Mouse (Mus musculus) kidney, postnatal 0 days (tissue): Measurements from ENCODE around the gene Mdga2. TPM values are rescaled to one million over a fixed set of nuclear protein-coding genes. Genes with fewer than 3 reads are reported as not detected.
A peak's percentile ranks its signal among the peaks of the same experiment; 100 is the strongest.

Source experiments
- ATAC-seq: fragments of 200-750 bp; cut with Nextera tagmentation; replicated peaks from 2 replicates; pipeline ENCODE4 v1.8.0; 2017; ENCODE audit warnings: low read depth, moderate number of reproducible peaks, moderate TSS enrichment, moderate library complexity; ENCODE audit not compliant: low FRiP score
- DNase-seq: peaks from one replicate; pipeline ENCODE4 v3.0.0-alpha.2; 2016; ENCODE audit warnings: low spot score
- H3K27ac ChIP-seq: fragments of 300-500 bp; sonication (generic); 2 replicates; pipeline ENCODE4 v1.5.1; 2014; ENCODE audit warnings: mild to moderate bottlenecking
- H3K27me3 ChIP-seq: fragments of 300-500 bp; sonication (generic); 2 replicates; pipeline ENCODE4 v1.6.1; 2014; ENCODE audit warnings: low read length, mixed read lengths; ENCODE audit not compliant: insufficient read depth
- H3K36me3 ChIP-seq: fragments of 300-500 bp; sonication (generic); 2 replicates; pipeline ENCODE4 v1.6.1; 2014; ENCODE audit warnings: low read length, mixed read lengths; ENCODE audit not compliant: insufficient read depth
- H3K4me1 ChIP-seq: fragments of 300-500 bp; sonication (generic); replicated peaks from 2 replicates; pipeline ENCODE4 v1.6.1; 2014; ENCODE audit warnings: antibody characterized with exemption, low read length, mixed read lengths; ENCODE audit not compliant: insufficient read depth
- H3K4me2 ChIP-seq: fragments of 300-500 bp; sonication (generic); 2 replicates; pipeline ENCODE4 v1.6.1; 2014; ENCODE audit warnings: mild to moderate bottlenecking, low read length, moderate library complexity, mixed read lengths
- H3K4me3 ChIP-seq: fragments of 300-500 bp; sonication (generic); replicated peaks from 2 replicates; pipeline ENCODE4 v1.5.1; 2014; ENCODE audit warnings: low read depth, low read length
- H3K9ac ChIP-seq: fragments of 300-500 bp; sonication (generic); 2 replicates; pipeline ENCODE4 v1.6.1; 2014; ENCODE audit warnings: low read depth, low read length
- H3K9me3 ChIP-seq: fragments of 300-500 bp; sonication (generic); replicated peaks from 2 replicates; pipeline ENCODE4 v1.6.1; 2016; ENCODE audit warnings: low read length, inconsistent platforms, mixed read lengths
- CTCF ChIP-seq: IDR thresholded peaks from 2 replicates; pipeline ENCODE4 v1.5.1; 2016; ENCODE audit warnings: antibody characterized with exemption, low read depth, mild to moderate bottlenecking, moderate library complexity
- WGBS: fragments of 180-500 bp; shearing (Covaris S2); extraction: QIAGEN DNeasy Blood & Tissue Kit; methylation state at CpG from one replicate; pipeline ENCODE4 v1.1.7; 2014; 5-methylcytosine and 5-hydroxymethylcytosine counted together
- polyA plus RNA-seq: library from polyadenylated mRNA; unstranded; fragments of >200 nt; fragmentation: Nextera tagmentation; extraction: Ambion mirVana; gene quantifications from 2 replicates; pipeline ENCODE4 v1.2.1, GENCODE M21; 2015

The Mdga2 gene
- polyA plus RNA-seq, result 1.3 and 1.6 TPM in 2 replicates

GRCm38 (mm10) chr12:67222221-67223025 lies at the start of gene Mdga2:
Gene Mdga2, minus strand, starts transcription at chr12:67222549.
- peak; percentile 49 for ATAC-seq
- H3K9ac ChIP-seq, result peak within 1 kb of the TSS; percentile 27; the same call in 1 of the 2 replicates
- H3K27me3 ChIP-seq, result peaks cover 15% of the 10 kb centered on the region
- peak within 1 kb of the TSS; percentile 56 for H3K4me3 ChIP-seq
- TF ChIP-seq CTCF, result no peak
- DNase-seq, result peak; percentile 22
- 1% methylated on average over 55 of the region's 61 CpGs for WGBS
- H3K9me3 ChIP-seq, result no peaks in the 10 kb centered on the region
- H3K27ac ChIP-seq, result no peak within 1 kb of the TSS
- H3K4me2 ChIP-seq, result peak within 1 kb of the TSS; percentile 97
- H3K36me3 ChIP-seq, result no peaks in the 10 kb centered on the region
- H3K4me1 ChIP-seq, result peaks cover 17% of the 10 kb centered on the region; the same call in 1 of the 2 replicates

- Histone ChIP-seq H3K9ac (no peak overlapping the region), H3K4me3 (no peak overlapping the region), H3K9me3 (no peaks in the 10 kb centered on the region), H3K36me3 (no peaks in the 10 kb centered on the region), H3K4me1 (no peaks in the 10 kb centered on the region), H3K27me3 (no peaks in the 10 kb centered on the region), H3K27ac (no peak overlapping the region), H3K4me2 (no peak overlapping the region)
- peak; percentile 42; the same call in 1 of the 2 replicates for TF ChIP-seq CTCF
- ATAC-seq, result no peak
- DNase-seq, result peak; percentile 77
- 72% methylated on average over 1 of the region's 1 CpGs for WGBS
Measured at GRCm38 (mm10) chr12:67267409-67267808, 45.1 kb upstream of the Mdga2 start.

- Histone ChIP-seq H3K27me3 (peaks cover 15% of the 10 kb centered on the region), H3K4me3 (no peak overlapping the region), H3K36me3 (no peaks in the 10 kb centered on the region), H3K9me3 (no peaks in the 10 kb centered on the region), H3K27ac (no peak overlapping the region), H3K4me1 (peaks cover 17% of the 10 kb centered on the region; the same call in 1 of the 2 replicates), H3K4me2 (no peak overlapping the region), H3K9ac (no peak overlapping the region)
- no peak for DNase-seq
- TF ChIP-seq CTCF, result no peak
- WGBS, result 53% methylated on average over 1 of the region's 1 CpGs
- ATAC-seq, result no peak
Measured at GRCm38 (mm10) chr12:67223530-67223929, 1.2 kb upstream of the Mdga2 start.

- no peak overlapping the region for H3K27ac ChIP-seq
- DNase-seq (peak; percentile 29), ATAC-seq (peak; percentile 53)
- peak overlapping the region; percentile 97 for H3K4me2 ChIP-seq
- H3K9ac ChIP-seq, result peak overlapping the region; percentile 27; the same call in 1 of the 2 replicates
- WGBS, result under 1% methylated on average over 63 of the region's 78 CpGs
- TF ChIP-seq CTCF, result no peak
- H3K4me3 ChIP-seq, result peak overlapping the region; percentile 56
- H3K9me3 ChIP-seq, result no peaks in the 10 kb centered on the region
- peaks cover 17% of the 10 kb centered on the region; the same call in 1 of the 2 replicates for H3K4me1 ChIP-seq
- H3K27me3 ChIP-seq, result peaks cover 15% of the 10 kb centered on the region
- H3K36me3 ChIP-seq, result no peaks in the 10 kb centered on the region
Measured at GRCm38 (mm10) chr12:67221329-67222220, 774 bp downstream of the Mdga2 start.

GRCm38 (mm10) chr12:67220641-67221231 lies 1.6 kb downstream of the Mdga2 start:
- H3K27ac ChIP-seq, result no peak overlapping the region
- peak overlapping the region; percentile 56 for H3K4me3 ChIP-seq
- DNase-seq (peak; percentile 16), ATAC-seq (peak; percentile 38; the same call in 1 of the 2 replicates)
- no peaks in the 10 kb centered on the region for H3K9me3 ChIP-seq
- under 1% methylated on average over 43 of the region's 43 CpGs for WGBS
- 0 out of 2 replicates have a peak overlapping the region, but pooled peaks have one; percentile 1 for H3K9ac ChIP-seq
- H3K36me3 ChIP-seq, result no peaks in the 10 kb centered on the region
- no peak for TF ChIP-seq CTCF
- H3K4me1 ChIP-seq, result peaks cover 17% of the 10 kb centered on the region; the same call in 1 of the 2 replicates
- H3K4me2 ChIP-seq, result peak overlapping the region; percentile 97
- peaks cover 15% of the 10 kb centered on the region for H3K27me3 ChIP-seq
